Mouse (Mus musculus) kidney, postnatal 14 days (tissue): ENCODE data around the gene Setd7.
A peak's percentile ranks its signal among the peaks of the same experiment; 100 is the strongest.

Experiments
- DNase-seq: peaks from one replicate; pipeline ENCODE4 v3.0.0; 2022; ENCODE audit warnings: mixed read lengths

Setd7 gene

GRCm38 (mm10) chr3:51555583-51555982, 5.1 kb downstream of the Setd7 start:
- no peak for DNase-seq

- no peak for DNase-seq
These were observed 5.8 kb downstream of the Setd7 start for GRCm38 (mm10) chr3:51554836-51555235.

- DNase-seq = no peak
These were observed 6.6 kb downstream of the Setd7 start for GRCm38 (mm10) chr3:51554067-51554466.

- peak; percentile 68 for DNase-seq
These were observed 7.2 kb downstream of the Setd7 start for GRCm38 (mm10) chr3:51553497-51553875.

- DNase-seq = no peak
These were observed 7.7 kb downstream of the Setd7 start for GRCm38 (mm10) chr3:51552841-51553496.

- no peak for DNase-seq
These were observed 8.5 kb downstream of the Setd7 start for GRCm38 (mm10) chr3:51552197-51552596.

GRCm38 (mm10) chr3:51548987-51549579, 11.6 kb downstream of the Setd7 start:
- DNase-seq = no peak

GRCm38 (mm10) chr3:51547577-51547976, 13.1 kb downstream of the Setd7 start:
- DNase-seq = no peak

GRCm38 (mm10) chr3:51544442-51545128, 16.1 kb downstream of the Setd7 start:
- no peak for DNase-seq

- DNase-seq = no peak
These were observed 20.0 kb downstream of the Setd7 start for GRCm38 (mm10) chr3:51540659-51541058.

- DNase-seq = peak; percentile 68
These were observed 20.9 kb downstream of the Setd7 start for GRCm38 (mm10) chr3:51539567-51540408.

- no peak for DNase-seq
These were observed 26.7 kb downstream of the Setd7 start for GRCm38 (mm10) chr3:51534013-51534412.

- DNase-seq = no peak
These were observed 27.1 kb downstream of the Setd7 start for GRCm38 (mm10) chr3:51533573-51533972.

GRCm38 (mm10) chr3:51532282-51532620, 28.4 kb downstream of the Setd7 start:
- DNase-seq = no peak

GRCm38 (mm10) chr3:51531473-51532281, 29.0 kb downstream of the Setd7 start:
- peak; percentile 78 for DNase-seq

GRCm38 (mm10) chr3:51526891-51527290, 33.8 kb downstream of the Setd7 start:
- DNase-seq = no peak

GRCm38 (mm10) chr3:51525186-51525785, 35.4 kb downstream of the Setd7 start:
- no peak for DNase-seq

- DNase-seq = no peak
These were observed 39.4 kb downstream of the Setd7 start for GRCm38 (mm10) chr3:51521262-51521661.

GRCm38 (mm10) chr3:51518763-51519121, 41.9 kb downstream of the Setd7 start:
- DNase-seq = no peak

- DNase-seq = no peak
These were observed 42.6 kb downstream of the Setd7 start for GRCm38 (mm10) chr3:51517878-51518762.

GRCm38 (mm10) chr3:51517467-51517866, 43.2 kb downstream of the Setd7 start:
- DNase-seq = no peak
